Mouse (Mus musculus) liver, embryonic 18 days (tissue): ENCODE measurements around the gene Dop1a. TPM values are rescaled to one million over a fixed set of nuclear protein-coding genes. Genes with fewer than 3 reads are reported as not detected.

Experiments used
- polyA plus RNA-seq: library from polyadenylated mRNA; depleted of rRNA; stranded (reverse); fragments of >200 nt; gene quantifications from 2 replicates; pipeline ENCODE4 v1.2.3, GENCODE M21; 2012; rRNA removed

Dop1a gene
- 5.4 and 5.5 TPM in 2 replicates for polyA plus RNA-seq

GRCm38 (mm10) chr9:86466990-86467870 lies at the start of gene Dop1a:
Gene Dop1a (plus strand): TSS chr9:86467154.

DNA sequence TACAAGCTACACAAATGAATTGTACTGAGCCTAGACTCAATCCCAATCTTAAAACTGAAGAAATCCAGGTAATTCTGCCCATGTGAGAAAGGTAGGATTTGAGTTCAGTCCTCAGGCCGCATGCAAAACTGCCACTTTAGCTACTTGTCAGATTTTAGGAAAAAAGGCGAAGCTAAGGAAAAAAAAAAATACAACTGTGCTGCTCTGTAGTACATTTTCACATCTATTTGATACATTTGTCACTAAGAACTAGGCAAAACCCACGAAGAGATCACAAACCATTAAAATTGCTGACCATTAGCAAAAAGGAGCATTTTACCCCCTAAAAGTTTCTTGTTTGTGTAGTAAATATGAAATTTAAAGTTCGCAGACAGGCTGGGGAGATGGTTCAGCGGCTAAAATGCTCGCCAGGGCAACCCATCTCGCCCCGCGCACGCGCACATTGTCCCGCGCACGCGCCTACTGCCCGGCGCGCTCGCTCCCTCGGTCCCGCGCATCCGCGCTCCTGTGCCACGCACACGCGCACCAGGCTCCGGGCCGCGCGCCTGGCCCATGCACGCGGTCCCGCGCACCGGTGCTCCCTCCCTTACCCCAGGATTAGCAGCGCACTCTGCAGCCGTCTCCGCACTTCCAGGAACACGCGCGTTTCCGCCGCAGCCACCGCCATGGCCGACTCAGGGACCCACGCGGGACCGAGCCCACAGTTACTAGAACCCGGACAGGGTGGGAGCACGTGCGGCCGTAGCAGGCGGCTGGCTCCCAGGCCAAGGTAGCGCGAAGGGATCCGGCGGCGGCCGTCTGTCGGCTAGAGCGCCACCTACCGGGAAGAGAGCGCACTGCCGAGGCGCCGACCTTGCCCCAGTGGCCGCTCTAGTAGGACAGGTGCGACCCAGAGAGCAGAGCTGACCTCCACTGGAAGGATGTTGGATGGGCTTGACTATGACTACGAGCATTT lies 2.5 kb upstream of the Dop1a start, which contains the start of gene Ube2cbp:
Ube2cbp (minus strand) TSS at position 800 of the 955 bp plus-strand sequence.

DNA sequence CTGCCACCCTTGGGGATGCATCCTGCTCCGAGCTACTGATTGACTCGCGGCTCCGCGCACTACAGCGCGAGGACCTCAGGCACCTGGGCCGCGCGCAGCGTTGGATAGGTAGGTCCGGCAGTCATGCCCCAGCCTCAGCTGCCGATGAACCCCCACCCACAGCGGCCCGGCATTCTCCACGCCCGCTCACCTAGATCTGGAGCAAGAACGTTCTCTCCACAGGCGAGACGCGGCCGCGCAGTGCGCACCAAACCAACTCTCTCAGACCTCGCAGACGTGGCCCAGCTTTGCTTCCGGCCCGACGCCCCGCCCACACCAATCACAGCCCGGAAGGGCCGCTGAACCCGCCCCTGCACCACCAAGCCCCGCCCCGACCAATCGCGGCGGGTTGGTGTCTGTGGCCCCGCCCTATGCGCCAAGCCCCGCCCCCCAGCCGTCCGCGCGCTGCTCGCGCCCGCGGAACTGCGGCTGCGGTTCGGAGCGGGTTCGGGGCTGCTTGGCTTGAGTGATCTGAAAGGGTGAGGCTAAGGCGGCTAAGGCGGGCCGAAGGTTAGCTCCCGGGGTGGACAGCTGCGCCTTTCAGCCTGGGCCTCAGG lies 104.7 kb downstream of the Dop1a start, which contains the start of the genes Pgm3 and Rwdd2a:
Pgm3 (minus strand) TSS at position 303 of the 596 bp plus-strand sequence.
Rwdd2a (plus strand) TSS at position 452 of the 596 bp plus-strand sequence.

Other genes starting within 250 kb of the Dop1a start
- 1.7 and 1.9 TPM in 2 replicates for gene Ube2cbp, start 2.2 kb upstream of the Dop1a start, polyA plus RNA-seq
- gene Pgm3, start 104.7 kb downstream of the Dop1a start, polyA plus RNA-seq: 11.8 and 13.4 TPM in 2 replicates
- 0.44 and 0.79 TPM in 2 replicates for gene Rwdd2a, start 104.8 kb downstream of the Dop1a start, polyA plus RNA-seq
- gene Me1, start 228.8 kb downstream of the Dop1a start, polyA plus RNA-seq: 6.0 and 12.2 TPM in 2 replicates